Mouse (Mus musculus) embryonic facial prominence, embryonic 12.5 days (tissue): ENCODE measurements at regions not wholly inside any gene's neighbourhood (a gene's known extent, or its start where the extent isn't known, plus 50 kb on each side); places are given as distances from the start of the nearest gene placed in this dataset.

Experiments used
- ATAC-seq: fragments of 200-750 bp; cut with Nextera tagmentation; 2 replicates; pipeline ENCODE4 v1.8.0; 2017; ENCODE audit not compliant: insufficient number of reproducible peaks, insufficient read depth, low FRiP score, low TSS enrichment
- H3K27ac ChIP-seq: fragments of 300-500 bp; sonication (generic); 2 replicates; pipeline ENCODE4 v1.5.1; 2016; ENCODE audit warnings: mild to moderate bottlenecking
- H3K27me3 ChIP-seq: fragments of 300-500 bp; sonication (generic); 2 replicates; pipeline ENCODE4 v1.6.1; 2016; ENCODE audit warnings: mild to moderate bottlenecking, moderate library complexity
- H3K36me3 ChIP-seq: fragments of 300-500 bp; sonication (generic); 2 replicates; pipeline ENCODE4 v1.6.1; 2016; ENCODE audit warnings: mild to moderate bottlenecking
- H3K4me1 ChIP-seq: fragments of 300-500 bp; sonication (generic); 2 replicates; pipeline ENCODE4 v1.6.1; 2016
- H3K4me2 ChIP-seq: fragments of 300-500 bp; sonication (generic); replicated peaks from 2 replicates; pipeline ENCODE4 v1.6.1; 2016; ENCODE audit warnings: mild to moderate bottlenecking, moderate library complexity
- H3K4me3 ChIP-seq: fragments of 300-500 bp; sonication (generic); 2 replicates; pipeline ENCODE4 v1.5.1; 2016; ENCODE audit warnings: mild to moderate bottlenecking
- H3K9ac ChIP-seq: fragments of 300-500 bp; sonication (generic); 2 replicates; pipeline ENCODE4 v1.6.1; 2016; ENCODE audit warnings: mild to moderate bottlenecking, moderate library complexity
- H3K9me3 ChIP-seq: fragments of 300-500 bp; sonication (generic); 2 replicates; pipeline ENCODE4 v1.6.1; 2016; ENCODE audit warnings: mild to moderate bottlenecking, moderate library complexity
- WGBS: fragments of 180-500 bp; shearing (Covaris S2); methylation state at CpG from one replicate; pipeline ENCODE4 v1.1.7; 2016; 5-methylcytosine and 5-hydroxymethylcytosine counted together

GRCm38 (mm10) chr17:51526464-51526863, 306.6 kb downstream of the Satb1 start:
- no peaks in the 10 kb centered on the region for H3K36me3 ChIP-seq
- 24% methylated on average over 5 of the region's 5 CpGs for WGBS
- H3K27me3 ChIP-seq = no peaks in the 10 kb centered on the region
- no peak overlapping the region for H3K9ac ChIP-seq
- no peak for ATAC-seq
- no peak overlapping the region for H3K4me3 ChIP-seq
- H3K27ac ChIP-seq = no peak overlapping the region
- peaks cover 5% of the 10 kb centered on the region; the same call in 1 of the 2 replicates for H3K4me1 ChIP-seq
- H3K4me2 ChIP-seq = no peak overlapping the region
- H3K9me3 ChIP-seq = no peaks in the 10 kb centered on the region

- 52% methylated on average over 4 of the region's 4 CpGs for WGBS
- Histone ChIP-seq H3K27me3 (no peaks in the 10 kb centered on the region), H3K4me2 (no peak overlapping the region), H3K4me3 (no peak overlapping the region), H3K27ac (no peak overlapping the region), H3K36me3 (no peaks in the 10 kb centered on the region), H3K9me3 (no peaks in the 10 kb centered on the region), H3K4me1 (peaks cover 5% of the 10 kb centered on the region; the same call in 1 of the 2 replicates), H3K9ac (no peak overlapping the region)
- ATAC-seq = no peak
Measured at GRCm38 (mm10) chr17:51526021-51526420, 307.1 kb downstream of the Satb1 start.

GRCm38 (mm10) chr17:51525219-51525618, 307.9 kb downstream of the Satb1 start:
- WGBS = 43% methylated on average over 2 of the region's 2 CpGs
- Histone ChIP-seq H3K4me2 (no peak overlapping the region), H3K27me3 (no peaks in the 10 kb centered on the region), H3K4me1 (peaks cover 5% of the 10 kb centered on the region; the same call in 1 of the 2 replicates), H3K27ac (no peak overlapping the region), H3K36me3 (no peaks in the 10 kb centered on the region), H3K9me3 (no peaks in the 10 kb centered on the region), H3K9ac (no peak overlapping the region), H3K4me3 (no peak overlapping the region)
- ATAC-seq = no peak

- 46% methylated on average over 2 of the region's 2 CpGs for WGBS
Measured at GRCm38 (mm10) chr17:51511917-51512316, 321.2 kb downstream of the Satb1 start.

GRCm38 (mm10) chr17:51500751-51501150, 321.6 kb upstream of the Tbc1d5 start:
- no peaks in the 10 kb centered on the region for H3K36me3 ChIP-seq
- H3K4me1 ChIP-seq = no peaks in the 10 kb centered on the region
- H3K4me2 ChIP-seq = no peak overlapping the region
- H3K9me3 ChIP-seq = no peaks in the 10 kb centered on the region
- H3K27me3 ChIP-seq = no peaks in the 10 kb centered on the region
- H3K9ac ChIP-seq = no peak overlapping the region
- WGBS = 78% methylated on average over 10 of the region's 10 CpGs
- no peak for ATAC-seq
- no peak overlapping the region for H3K27ac ChIP-seq
- no peak overlapping the region for H3K4me3 ChIP-seq

More at GRCm38 (mm10) chr17:51511917-51512316, 321.2 kb downstream of the Satb1 start:
- Histone ChIP-seq H3K27me3 (no peaks in the 10 kb centered on the region), H3K36me3 (no peaks in the 10 kb centered on the region), H3K4me1 (no peaks in the 10 kb centered on the region), H3K4me2 (no peak overlapping the region), H3K9ac (no peak overlapping the region), H3K9me3 (no peaks in the 10 kb centered on the region), H3K4me3 (no peak overlapping the region), H3K27ac (no peak overlapping the region)
- ATAC-seq = no peak

GRCm38 (mm10) chr17:51499541-51499940, 320.4 kb upstream of the Tbc1d5 start:
- no peaks in the 10 kb centered on the region for H3K27me3 ChIP-seq
- WGBS = 72% methylated on average over 2 of the region's 2 CpGs
- H3K9ac ChIP-seq = no peak overlapping the region
- no peak overlapping the region for H3K4me3 ChIP-seq
- H3K36me3 ChIP-seq = no peaks in the 10 kb centered on the region
- no peaks in the 10 kb centered on the region for H3K4me1 ChIP-seq
- ATAC-seq = no peak
- no peak overlapping the region for H3K27ac ChIP-seq
- H3K4me2 ChIP-seq = no peak overlapping the region
- no peaks in the 10 kb centered on the region for H3K9me3 ChIP-seq

- Histone ChIP-seq H3K4me2 (no peak overlapping the region), H3K9ac (no peak overlapping the region), H3K4me1 (no peaks in the 10 kb centered on the region), H3K27me3 (no peaks in the 10 kb centered on the region), H3K9me3 (no peaks in the 10 kb centered on the region), H3K27ac (no peak overlapping the region), H3K4me3 (no peak overlapping the region), H3K36me3 (no peaks in the 10 kb centered on the region)
- no peak for ATAC-seq
- 35% methylated on average over 2 of the region's 2 CpGs for WGBS
Measured at GRCm38 (mm10) chr17:51495038-51495437, 315.9 kb upstream of the Tbc1d5 start.

- ATAC-seq = no peak
- WGBS = 42% methylated on average over 3 of the region's 3 CpGs
- H3K27ac ChIP-seq = no peak overlapping the region
Measured at GRCm38 (mm10) chr17:51489386-51489785, 310.2 kb upstream of the Tbc1d5 start.

GRCm38 (mm10) chr17:51487918-51488445, 308.8 kb upstream of the Tbc1d5 start:
- Histone ChIP-seq H3K27me3 (no peaks in the 10 kb centered on the region), H3K27ac (no peak overlapping the region), H3K4me1 (no peaks in the 10 kb centered on the region), H3K36me3 (no peaks in the 10 kb centered on the region), H3K4me2 (no peak overlapping the region), H3K9ac (no peak overlapping the region), H3K4me3 (no peak overlapping the region), H3K9me3 (no peaks in the 10 kb centered on the region)
- 55% methylated on average over 3 of the region's 3 CpGs for WGBS
- ATAC-seq = no peak

More at GRCm38 (mm10) chr17:51489386-51489785, 310.2 kb upstream of the Tbc1d5 start:
- H3K4me3 ChIP-seq = no peak overlapping the region
- no peak overlapping the region for H3K4me2 ChIP-seq
- no peaks in the 10 kb centered on the region for H3K9me3 ChIP-seq
- H3K9ac ChIP-seq = no peak overlapping the region
- no peaks in the 10 kb centered on the region for H3K36me3 ChIP-seq
- no peaks in the 10 kb centered on the region for H3K27me3 ChIP-seq
- H3K4me1 ChIP-seq = no peaks in the 10 kb centered on the region

- Histone ChIP-seq H3K36me3 (no peaks in the 10 kb centered on the region), H3K27me3 (no peaks in the 10 kb centered on the region), H3K4me1 (no peaks in the 10 kb centered on the region), H3K9ac (no peak overlapping the region), H3K4me2 (no peak overlapping the region), H3K9me3 (0 out of 2 replicates have a peak, but pooled peaks cover 4% of the 10 kb centered on the region), H3K27ac (no peak overlapping the region), H3K4me3 (no peak overlapping the region)
- WGBS = 71% methylated on average over 7 of the region's 7 CpGs
- no peak for ATAC-seq
Measured at GRCm38 (mm10) chr17:51477810-51478209, 298.7 kb upstream of the Tbc1d5 start.

- Histone ChIP-seq H3K4me2 (no peak overlapping the region), H3K4me3 (no peak overlapping the region), H3K9ac (no peak overlapping the region), H3K4me1 (no peaks in the 10 kb centered on the region), H3K27me3 (no peaks in the 10 kb centered on the region), H3K9me3 (0 out of 2 replicates have a peak, but pooled peaks cover 4% of the 10 kb centered on the region), H3K27ac (no peak overlapping the region), H3K36me3 (no peaks in the 10 kb centered on the region)
- WGBS = 85% methylated on average over 8 of the region's 8 CpGs
- ATAC-seq = no peak
Measured at GRCm38 (mm10) chr17:51477404-51477803, 298.3 kb upstream of the Tbc1d5 start.

- H3K27ac ChIP-seq = no peak overlapping the region
- H3K9me3 ChIP-seq = no peaks in the 10 kb centered on the region
- WGBS = 51% methylated on average over 5 of the region's 5 CpGs
- no peak overlapping the region for H3K4me2 ChIP-seq
- H3K27me3 ChIP-seq = no peaks in the 10 kb centered on the region
- H3K4me1 ChIP-seq = no peaks in the 10 kb centered on the region; the same call in 1 of the 2 replicates
- H3K36me3 ChIP-seq = no peaks in the 10 kb centered on the region
- no peak for ATAC-seq
- no peak overlapping the region for H3K4me3 ChIP-seq
- no peak overlapping the region for H3K9ac ChIP-seq
Measured at GRCm38 (mm10) chr17:51462137-51462880, 283.2 kb upstream of the Tbc1d5 start.
